Mouse (Mus musculus): ENCODE data around the gene Rpe.

DNA sequence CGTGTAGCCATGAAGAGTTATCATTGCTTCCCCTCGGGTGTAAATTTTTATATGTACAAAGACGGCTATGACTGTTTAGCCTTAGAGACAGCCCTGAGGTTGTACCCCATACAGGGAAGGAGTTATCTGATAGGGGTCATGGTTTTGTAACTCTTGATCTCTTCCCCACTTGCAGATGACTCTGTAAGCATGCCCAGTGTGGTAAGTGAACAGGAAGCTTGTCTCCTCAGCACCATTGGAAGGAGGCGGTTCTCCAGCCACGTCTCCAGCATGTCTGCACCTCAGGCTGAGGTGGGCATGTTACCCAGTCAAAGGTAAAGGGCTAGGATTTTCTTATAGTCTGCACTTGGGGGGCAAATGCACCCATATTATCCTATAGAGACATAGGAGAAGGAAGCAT, 17.7 kb upstream of the Rpe start:
- TF ChIP-seq CTCF (IDR thresholded peaks at IDR 0.05; ENCODE audit: control insufficient read depth, insufficient read depth, insufficient read length) (no peak), MAX (IDR thresholded peaks at IDR 0.05) (no peak), USF1 (IDR thresholded peaks at IDR 0.05; ENCODE audit: low read depth) (no peak), MYOD1 (IDR thresholded peaks at IDR 0.05; ENCODE audit: control insufficient read depth, insufficient read length, low read depth) (no peak)
